Mouse (Mus musculus): Measurements from ENCODE around the gene Gpalpp1.

Gpalpp1 gene

DNA sequence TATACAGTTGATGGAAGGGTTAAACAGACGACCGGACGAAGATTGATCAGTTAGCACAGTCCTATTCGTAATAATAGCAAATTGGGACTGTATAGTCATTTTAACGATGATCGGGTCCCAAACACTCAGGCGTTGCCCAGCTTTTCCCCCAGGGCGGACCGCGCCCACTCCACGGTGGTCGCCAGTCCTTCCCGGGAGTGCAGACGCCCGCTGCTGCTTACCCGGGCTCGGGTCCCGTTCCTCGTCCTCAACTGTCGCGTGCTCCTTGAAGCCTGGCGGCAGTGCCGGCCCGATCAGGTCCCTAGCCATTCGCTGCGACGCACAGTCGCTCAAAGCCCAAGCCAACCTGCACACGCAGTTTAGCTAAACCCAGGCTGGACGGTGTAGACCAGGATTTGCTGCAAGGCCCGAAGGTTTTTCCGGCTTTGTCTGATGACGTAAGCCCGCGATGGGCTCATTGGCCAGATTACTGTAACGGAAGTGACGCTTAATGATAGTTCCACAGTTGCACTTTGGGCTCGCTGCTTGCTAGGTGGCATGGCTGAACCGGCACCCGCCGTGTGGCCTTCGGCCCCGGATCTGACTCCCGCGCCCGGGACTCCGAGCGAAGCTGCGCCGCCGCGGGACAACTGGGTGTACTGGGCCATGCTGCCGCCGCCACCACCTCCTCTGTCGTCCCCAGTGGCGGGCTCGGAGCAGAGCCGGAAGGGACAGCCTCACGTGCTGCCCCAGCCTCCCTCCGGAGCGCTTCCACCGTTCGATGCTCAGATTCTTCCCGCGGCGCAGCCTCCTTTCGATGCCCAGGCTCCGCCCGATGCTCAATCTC is at the start of gene Gpalpp1, which contains the start of gene Nufip1:
Gpalpp1 (minus strand) TSS at position 365 of the 826 bp plus-strand sequence.
Nufip1 (plus strand) TSS at position 496 of the 826 bp plus-strand sequence.
- peak; percentile 95 for DNase-seq (ENCODE audit: low read depth, low spot score)

DNA sequence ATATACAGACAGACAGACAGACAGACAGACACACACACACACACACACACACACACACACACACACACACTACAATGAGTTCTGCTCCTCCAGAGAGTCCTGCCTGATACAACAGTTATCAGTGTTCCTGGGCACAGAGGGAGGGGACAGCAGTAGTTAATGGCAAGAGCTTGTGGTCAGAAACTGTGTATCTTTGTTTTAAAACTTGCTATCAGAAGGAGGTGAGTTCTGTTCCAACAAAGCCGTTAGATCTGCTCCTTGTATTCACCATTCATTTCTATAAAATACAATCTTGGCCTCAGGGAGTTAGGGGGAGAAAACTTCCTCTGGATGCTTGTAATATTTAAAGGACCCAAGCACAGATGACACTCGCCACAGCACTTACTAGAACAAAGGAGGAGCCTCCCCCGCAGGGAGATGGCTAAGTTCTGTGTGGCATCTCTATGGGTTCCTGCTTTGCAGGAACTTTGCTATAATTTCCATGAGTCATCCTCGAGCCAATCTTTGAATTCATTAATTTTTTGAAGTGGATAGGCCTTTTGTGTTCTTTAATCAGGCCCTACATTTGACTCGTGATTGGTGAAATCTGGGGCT is 47.7 kb upstream of the Gpalpp1 start:
- DNase-seq (ENCODE audit: low read depth, low spot score), result no peak

- no peak for DNase-seq (ENCODE audit: low read depth, low spot score)
These were observed 43.3 kb upstream of the Gpalpp1 start for GRCm38 (mm10) chr14:76153828-76154227.

DNA sequence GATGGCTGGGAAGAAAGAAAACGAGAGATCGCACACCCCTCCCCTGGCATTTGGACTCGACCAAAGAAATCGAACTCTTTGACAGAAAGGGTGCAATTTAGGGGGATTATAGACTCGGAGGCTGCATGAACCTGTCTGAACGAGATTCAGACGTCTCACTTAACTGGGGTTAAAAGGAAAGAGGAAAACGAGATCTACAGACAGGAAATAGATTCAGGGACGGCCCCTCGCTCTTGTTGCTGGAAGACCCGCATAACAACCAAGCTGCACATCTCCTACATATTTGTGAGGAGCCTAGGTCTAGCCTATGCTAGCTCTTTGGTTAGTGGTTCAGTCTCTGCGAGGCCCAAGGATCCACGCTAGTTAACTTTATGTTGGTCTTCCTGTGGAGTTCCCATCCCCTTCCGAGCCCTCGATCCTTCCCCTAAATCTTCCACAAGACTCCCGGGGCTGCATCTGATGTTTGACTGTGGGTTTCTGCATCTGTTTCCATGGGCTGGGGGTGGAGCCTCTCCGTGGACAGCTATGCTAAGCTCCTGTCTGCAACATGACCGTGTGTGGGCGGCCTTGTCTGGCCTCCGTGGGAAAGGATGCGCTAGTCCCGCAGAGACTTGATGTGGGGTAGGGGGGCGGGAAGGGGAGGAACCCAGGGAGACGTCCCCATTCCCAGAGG is 42.6 kb upstream of the Gpalpp1 start:
- DNase-seq (ENCODE audit: low read depth, low spot score), result peak; percentile 59

DNA sequence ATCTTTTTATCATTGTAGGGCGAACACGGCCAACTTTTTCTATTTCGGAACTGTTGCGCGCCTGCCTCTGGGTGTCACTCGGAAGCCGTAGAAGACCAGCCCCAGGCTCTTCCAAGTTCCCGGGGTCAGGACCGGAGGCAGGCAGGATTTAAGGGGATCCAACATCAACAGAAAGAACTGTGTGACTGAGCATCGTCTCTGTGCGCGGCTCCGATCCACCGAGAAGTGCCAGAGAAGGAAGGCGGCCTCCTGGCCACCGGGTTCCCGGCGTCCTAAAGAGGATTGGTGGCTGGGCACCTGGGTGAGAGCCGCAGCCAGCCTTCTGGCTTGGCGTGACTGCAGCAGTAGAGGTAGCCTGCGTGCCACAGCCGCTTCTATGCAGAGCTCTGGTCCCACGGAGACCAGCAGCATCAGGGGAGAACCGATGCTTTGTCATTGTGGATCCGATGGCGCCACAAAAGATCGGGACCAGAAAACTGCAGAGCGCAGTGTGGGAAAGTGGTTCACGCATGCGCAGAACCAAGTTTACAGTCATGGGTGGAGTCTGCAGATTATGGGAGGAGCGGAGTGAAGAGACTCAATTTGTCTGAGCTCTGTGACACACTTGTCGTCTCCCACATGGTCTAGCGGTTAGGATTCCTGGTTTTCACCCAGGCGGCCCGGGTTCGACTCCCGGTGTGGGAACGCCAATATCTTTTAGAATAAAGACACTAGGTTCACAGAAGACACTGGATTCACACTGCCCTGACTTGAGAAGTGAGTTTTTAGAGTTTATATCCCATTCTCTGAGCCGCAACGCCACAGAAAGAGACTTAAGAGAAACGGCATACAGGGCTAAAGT is 41.8 kb upstream of the Gpalpp1 start:
- DNase-seq (ENCODE audit: low read depth, low spot score), result peak; percentile 93

DNA sequence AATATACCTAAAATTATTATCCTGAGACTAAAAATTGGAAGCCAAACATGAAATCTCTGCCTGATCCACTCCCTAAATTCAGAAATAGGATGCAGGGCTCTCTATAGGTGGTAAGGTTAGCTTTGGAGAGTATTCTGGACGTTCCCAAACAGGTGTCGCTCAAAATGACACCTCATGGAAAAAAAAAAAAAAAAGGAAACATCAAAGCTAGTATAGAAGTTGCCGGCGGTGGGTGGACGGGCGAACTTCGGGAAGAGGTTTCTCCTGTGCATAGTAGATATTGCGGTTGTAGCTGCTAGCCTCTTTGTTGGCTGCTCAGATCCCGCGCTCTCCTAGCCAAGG is 41.2 kb upstream of the Gpalpp1 start:
- no peak for DNase-seq (ENCODE audit: low read depth, low spot score)

DNA sequence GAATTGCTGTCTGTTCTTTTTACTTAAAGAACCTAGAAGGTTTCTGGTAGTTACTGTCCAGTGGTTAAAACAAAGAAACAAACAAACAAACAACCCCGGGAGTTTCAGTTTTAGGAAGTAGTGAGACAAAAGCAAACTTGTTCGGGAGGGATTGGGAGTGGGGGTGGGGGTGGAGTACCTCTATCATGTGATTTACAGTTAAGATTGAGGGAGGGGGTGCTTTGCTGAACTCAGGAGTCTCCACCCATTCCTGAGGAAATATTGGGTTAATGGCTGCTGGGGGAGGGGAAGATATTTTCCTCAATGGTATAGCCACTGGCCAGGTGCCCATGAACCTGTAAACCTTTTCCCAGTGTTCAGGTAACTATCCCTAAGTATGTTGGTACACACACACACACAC is 40.5 kb upstream of the Gpalpp1 start:
- DNase-seq (ENCODE audit: low read depth, low spot score), result no peak

GRCm38 (mm10) chr14:76150499-76150898 is 39.9 kb upstream of the Gpalpp1 start:
- no peak for DNase-seq (ENCODE audit: low read depth, low spot score)

DNA sequence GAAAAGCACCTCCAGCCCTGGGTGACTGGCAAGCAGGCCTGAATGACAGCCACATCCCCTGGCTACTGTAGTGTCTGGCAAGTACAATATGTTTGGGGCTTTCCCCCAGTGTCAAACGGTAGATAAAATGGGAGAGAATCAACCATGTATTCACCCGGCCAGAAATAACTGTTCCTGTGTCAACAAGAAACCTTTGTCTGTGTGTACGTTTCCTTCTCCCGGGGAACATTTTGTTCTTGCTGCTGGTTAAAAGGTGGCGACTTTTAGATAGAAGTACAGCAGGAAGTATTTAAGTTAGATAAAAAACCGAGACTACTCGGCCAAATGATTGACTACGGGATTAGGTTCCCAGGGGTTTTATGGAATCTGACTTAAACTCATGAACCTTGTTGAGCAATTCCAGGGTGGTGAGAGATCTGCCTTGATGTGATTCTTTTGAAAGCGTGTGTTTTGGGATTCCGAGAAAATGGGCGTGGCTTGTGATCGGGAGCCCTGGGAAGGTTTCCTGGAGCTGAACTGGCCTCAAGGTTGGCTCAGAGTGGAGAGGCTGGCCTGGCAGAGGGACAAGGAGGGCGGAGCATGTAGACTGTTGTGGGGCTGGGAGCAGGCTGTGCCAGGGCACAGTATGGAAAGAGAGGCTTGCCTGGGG is 39.1 kb upstream of the Gpalpp1 start:
- no peak for DNase-seq (ENCODE audit: low read depth, low spot score)

DNA sequence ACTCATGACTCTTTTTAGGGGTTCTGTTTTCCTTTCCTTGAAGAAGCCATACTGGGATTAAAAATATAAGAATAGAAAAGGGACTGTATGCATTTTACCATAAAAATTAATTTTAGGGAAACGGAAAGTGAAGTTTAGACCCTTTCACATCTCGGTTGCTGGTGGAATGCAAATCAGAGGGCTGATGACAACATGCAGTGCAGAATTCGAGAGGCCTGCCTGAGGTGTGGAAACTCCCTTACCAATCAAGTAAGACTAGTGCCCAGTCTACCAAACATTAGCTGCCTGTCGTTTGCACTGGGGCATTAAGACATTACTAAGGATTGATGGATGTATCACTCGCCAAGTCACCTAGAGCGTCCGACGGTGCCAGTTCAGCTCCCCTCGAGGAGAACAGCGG is 37.7 kb upstream of the Gpalpp1 start:
- no peak for DNase-seq (ENCODE audit: low read depth, low spot score)

DNA sequence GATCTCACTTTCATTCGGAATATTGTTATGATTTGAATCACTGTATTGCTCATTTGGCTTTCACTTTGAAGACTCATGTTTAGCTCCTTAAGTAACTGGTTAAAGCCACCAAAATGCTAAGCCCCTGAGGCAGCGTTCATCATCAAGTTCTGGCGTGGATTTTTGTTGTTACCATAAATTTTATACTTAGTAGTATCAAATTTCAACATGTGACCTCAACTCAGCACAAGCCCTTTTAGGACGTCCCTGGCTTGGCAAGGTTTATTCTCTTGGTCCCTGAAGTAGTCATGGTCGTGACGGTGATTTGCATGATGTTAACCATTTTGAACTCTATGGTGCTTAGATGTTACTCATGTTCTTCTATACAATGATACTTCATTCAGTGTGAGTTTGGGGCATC is 36.5 kb upstream of the Gpalpp1 start:
- DNase-seq (ENCODE audit: low read depth, low spot score), result no peak

DNA sequence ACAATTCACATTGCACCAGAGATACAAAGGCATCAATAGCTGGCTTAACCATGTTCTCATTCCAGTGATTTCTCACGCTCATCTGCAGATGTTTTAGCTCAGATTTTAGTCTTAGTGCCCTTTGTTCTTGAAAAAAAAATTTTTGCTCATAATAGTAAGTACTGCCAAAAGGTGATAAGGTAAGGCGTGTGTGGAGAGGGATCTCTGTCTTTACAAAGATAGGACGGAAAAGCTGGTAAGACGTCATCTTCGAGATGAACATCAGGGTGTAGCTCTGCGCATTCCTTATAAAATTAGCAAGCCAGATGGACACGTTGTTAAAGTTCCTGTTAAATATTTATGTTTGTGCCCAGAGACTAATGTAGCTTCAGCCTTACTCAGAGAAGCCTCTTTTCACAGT is 35.3 kb upstream of the Gpalpp1 start:
- DNase-seq (ENCODE audit: low read depth, low spot score), result no peak

- DNase-seq (ENCODE audit: low read depth, low spot score), result no peak
These were observed 34.7 kb upstream of the Gpalpp1 start for GRCm38 (mm10) chr14:76145248-76145647.

GRCm38 (mm10) chr14:76134975-76135374 is 24.4 kb upstream of the Gpalpp1 start:
- DNase-seq (ENCODE audit: low read depth, low spot score), result no peak

- DNase-seq (ENCODE audit: low read depth, low spot score), result no peak
These were observed 17.6 kb upstream of the Gpalpp1 start for GRCm38 (mm10) chr14:76128174-76128573.

GRCm38 (mm10) chr14:76127311-76127710 is 16.8 kb upstream of the Gpalpp1 start:
- DNase-seq (ENCODE audit: low read depth, low spot score), result no peak

DNA sequence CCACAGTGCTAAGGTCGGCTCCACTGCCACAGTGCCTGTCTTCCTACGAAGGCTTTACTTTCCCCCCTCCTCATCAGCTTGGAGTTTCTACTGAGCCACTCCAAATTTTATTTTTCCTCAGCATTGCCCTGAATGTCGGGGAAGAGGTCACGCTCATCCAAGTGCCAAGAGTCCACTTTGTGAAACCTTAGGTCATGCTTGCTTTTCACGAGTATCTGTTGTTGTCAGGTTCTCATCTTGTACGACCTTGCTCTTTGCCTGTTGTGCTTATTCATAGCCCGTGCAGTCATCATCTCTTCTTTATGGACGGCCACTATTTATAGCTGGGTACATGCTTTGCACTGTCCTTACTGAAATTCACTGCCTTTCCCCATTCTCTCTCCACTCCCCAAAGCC is 12.1 kb upstream of the Gpalpp1 start:
- no peak for DNase-seq (ENCODE audit: low read depth, low spot score)

- DNase-seq (ENCODE audit: low read depth, low spot score), result peak; percentile 47
These were observed 11.5 kb upstream of the Gpalpp1 start for GRCm38 (mm10) chr14:76121901-76122662.

DNA sequence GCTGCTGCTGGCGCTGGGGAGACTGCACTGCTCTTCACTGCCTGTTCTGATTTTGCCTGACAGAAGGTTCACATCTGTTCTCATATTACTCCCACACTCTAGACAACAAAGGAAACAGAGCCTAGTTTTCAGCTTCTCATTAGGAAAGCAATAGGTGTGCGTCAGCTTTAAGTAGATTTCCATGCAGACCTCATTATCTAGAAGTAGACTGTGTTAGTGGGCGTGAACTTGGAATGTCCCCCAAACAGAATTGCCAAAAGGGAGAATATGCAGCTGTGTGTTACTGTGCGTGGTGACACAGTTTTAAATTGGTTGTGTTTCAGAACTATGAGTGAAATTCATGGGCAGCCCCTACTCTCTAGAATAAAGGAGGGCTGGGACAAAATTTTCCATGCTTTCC is 9.9 kb upstream of the Gpalpp1 start:
- DNase-seq (ENCODE audit: low read depth, low spot score), result no peak

GRCm38 (mm10) chr14:76118963-76119362 is 8.4 kb upstream of the Gpalpp1 start:
- peak; percentile 40 for DNase-seq (ENCODE audit: low read depth, low spot score)

GRCm38 (mm10) chr14:76115744-76116143 is 5.2 kb upstream of the Gpalpp1 start:
- DNase-seq (ENCODE audit: low read depth, low spot score), result no peak

Measured in CD4-positive helper T cell, adult 2 months (primary cell).